Mouse (Mus musculus) embryo, embryonic 11.5 days (tissue): ENCODE data around the gene Ank2.

Experiments used
- DNase-seq: peaks from one replicate; pipeline ENCODE4 v3.0.0-alpha.2; 2012; ENCODE audit warnings: low read depth, low spot score

The Ank2 gene

GRCm38 (mm10) chr3:127498742-127499400, at the start of gene Ank2:
Gene Ank2 (minus strand): TSS chr3:127499350.
- DNase-seq, result peak; percentile 32

GRCm38 (mm10) chr3:127547882-127548281, 48.7 kb upstream of the Ank2 start:
- DNase-seq, result peak; percentile 19

GRCm38 (mm10) chr3:127544610-127545121, 45.5 kb upstream of the Ank2 start:
- no peak for DNase-seq

DNA sequence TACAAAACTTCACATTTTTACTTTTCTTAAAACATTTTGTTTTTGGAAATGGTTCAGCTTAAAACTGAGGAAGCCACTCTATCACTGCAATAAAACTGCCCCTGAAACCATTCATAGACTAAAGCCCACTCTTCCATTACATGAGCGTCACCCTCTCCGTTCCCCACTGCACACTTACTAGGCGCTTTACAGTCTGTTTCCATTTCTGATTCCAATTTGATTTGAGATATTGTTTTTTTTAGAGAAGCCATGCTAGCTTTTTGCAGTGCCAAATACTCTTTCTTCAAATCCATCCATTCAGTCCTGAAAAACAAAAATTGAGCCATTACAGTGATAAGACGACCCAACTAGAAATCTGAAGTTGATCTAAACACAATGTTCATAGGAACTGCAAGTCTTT, 44.8 kb upstream of the Ank2 start:
- no peak for DNase-seq

GRCm38 (mm10) chr3:127539193-127539592, 40.0 kb upstream of the Ank2 start:
- DNase-seq, result no peak

GRCm38 (mm10) chr3:127530293-127530692, 31.1 kb upstream of the Ank2 start:
- no peak for DNase-seq

DNA sequence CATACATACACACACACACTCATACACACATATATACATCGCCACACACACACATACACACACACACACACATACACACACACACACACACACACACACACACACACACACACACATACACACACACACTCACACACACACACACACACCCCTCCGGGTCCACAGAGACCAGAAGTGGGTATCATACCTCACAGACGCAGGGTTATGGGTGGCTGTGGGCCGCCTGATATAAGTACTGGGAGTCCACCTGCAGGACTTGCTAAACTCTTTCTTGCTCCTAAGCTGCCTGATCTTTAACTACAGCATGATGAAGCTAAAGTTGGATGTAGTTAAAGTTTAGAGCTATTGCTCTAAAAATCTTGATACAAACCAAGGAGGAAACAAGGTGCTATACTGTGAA, 30.7 kb upstream of the Ank2 start:
- no peak for DNase-seq

DNA sequence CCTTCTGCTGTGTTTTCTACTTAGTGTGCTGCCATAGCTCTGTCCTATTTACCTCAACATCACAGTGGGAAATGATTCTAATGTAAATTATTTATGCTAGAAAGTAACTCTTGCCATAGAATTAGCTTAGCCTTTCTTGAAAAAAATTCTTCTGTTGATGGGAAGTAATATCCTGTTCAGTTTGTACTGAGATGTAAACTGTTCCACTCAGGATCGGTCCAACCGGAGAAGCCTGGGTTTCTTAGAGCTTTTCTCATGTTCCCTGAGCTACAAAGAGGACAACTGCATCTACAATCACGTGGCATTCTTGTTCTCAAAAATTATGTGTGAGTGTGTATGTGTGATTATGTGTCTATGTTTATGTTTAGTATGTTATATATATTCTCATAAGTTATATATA, 30.1 kb upstream of the Ank2 start:
- no peak for DNase-seq

DNA sequence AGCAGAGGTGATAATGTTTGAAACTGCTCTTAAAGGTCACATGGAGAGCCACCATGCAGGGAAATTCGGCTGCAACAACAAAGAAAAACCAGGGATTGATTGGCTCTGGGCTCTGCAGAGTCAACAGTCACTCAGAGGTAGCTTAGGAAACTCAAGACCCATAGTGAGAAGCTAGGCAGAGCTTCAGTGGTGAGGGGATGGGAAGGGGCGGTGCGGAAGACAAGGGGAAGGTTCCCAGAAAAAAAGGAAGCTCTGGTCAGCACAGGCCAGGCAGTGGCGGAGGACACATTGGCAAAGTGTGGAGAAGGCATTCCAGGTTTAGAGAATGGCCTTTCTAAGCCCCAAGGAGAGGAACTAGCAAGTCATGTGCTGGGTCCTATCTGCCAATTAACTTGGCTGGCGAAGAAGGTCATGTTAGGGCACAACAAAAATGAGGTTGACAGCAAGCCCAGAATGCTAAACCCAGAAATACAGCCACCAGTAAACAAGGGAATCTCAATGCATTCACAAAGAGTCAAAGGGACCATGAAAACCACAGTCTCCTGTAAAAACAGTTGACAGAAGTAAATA, 28.4 kb upstream of the Ank2 start:
- DNase-seq, result no peak

DNA sequence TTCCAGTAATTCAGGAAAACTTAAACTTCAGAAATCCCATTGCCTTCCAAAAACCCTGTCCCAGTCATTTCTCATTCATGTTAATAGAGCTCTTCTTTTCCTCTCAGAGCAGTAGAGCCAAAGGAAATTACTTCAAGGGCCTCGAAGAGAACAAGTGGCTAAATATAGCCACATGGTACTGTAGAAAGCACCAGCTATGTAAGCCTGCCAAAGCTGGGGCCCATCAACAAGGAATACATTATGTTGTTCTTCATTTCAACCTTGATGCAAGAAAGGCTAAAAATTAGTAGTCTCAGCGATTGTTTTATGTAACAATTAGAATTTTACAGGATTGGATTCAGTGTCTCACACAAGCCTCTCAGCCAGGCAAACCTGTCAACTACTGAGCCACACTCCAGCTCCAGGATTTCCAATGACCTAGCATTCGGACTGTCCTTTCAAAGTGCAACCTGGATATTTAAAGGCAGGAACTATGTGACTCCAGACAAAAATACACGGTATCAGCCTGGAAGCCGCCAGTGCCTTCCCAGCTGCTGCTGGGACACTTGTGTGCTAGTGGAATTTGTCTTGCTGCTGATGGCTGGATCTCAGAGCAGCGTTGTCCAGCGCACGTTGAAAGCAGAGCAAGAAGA, 26.2 kb upstream of the Ank2 start:
- no peak for DNase-seq

DNA sequence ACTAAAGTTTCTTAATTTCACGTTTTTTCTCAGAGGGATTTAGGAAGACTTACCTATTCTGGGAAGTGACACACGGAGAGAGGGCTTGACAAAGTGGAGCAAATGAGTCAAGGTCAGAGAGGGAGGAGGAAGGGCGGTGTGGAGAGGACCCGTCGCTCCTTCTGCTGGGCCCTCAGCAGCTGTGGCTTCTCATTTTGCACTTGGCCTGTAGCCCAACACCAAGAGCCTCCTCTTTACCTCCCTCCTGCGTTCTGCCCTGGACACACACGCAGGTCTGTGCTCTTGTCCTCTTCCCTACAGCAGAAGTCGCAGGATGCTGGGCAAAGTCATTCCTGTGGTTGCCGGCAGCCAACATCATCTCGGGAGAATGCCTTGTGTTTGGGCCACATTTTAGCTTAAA, 22.0 kb upstream of the Ank2 start:
- no peak for DNase-seq

DNA sequence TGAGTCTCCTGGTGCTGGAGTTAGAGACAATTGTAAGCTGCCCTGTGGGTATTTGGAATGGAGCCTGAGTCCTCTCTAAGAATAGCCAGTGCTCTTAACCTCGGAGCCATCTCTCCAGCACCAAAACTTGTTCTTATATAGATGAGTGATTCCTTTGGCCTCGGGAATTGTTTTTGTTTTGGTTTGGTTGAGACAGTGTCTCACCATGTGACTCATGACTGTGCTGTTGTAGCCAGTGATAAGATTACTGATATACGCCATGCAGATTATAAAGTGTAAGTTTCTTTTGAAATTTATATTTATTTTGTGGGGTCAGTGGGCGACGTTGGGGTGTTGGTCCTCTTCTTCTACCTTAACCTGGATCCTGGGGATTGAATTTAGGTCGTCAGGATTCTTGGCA, 21.1 kb upstream of the Ank2 start:
- DNase-seq, result no peak

DNA sequence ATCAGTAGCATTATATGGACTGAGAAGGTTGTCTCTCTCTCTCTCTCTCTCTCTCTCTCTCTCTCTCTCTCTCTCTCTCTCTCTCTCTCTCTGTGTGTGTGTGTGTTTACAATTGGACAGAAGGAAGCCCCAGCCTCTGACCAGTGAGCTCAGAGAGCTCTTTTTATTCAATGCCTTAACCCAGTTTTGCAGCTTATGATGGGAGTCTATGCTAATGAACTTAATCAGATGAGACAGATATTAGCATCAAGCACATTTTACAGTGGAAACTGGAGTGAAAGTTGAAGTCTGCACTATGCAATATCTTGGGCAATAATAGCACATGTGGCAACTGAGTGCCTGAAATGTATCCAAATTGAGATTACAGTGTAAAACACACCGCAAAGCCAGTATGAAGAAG, 16.1 kb upstream of the Ank2 start:
- no peak for DNase-seq

DNA sequence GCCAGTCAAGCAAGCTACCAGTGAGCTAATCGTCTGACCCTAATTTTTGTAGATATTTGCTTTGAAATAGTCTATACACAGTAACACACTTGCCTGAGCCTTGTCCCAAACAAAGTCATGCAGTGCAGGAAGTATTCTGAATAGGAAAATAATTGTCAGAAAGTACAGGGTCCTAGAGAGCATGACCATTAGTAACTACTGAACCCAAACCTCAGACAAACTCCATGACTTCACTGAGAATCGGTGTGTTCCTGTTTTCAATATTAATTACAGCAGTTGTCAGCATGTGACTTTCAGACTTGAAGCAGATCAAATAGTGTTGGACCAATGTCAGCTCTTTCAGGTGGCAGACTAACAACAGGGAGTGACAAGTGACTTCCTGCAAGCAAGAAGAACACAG, 14.5 kb upstream of the Ank2 start:
- no peak for DNase-seq

DNA sequence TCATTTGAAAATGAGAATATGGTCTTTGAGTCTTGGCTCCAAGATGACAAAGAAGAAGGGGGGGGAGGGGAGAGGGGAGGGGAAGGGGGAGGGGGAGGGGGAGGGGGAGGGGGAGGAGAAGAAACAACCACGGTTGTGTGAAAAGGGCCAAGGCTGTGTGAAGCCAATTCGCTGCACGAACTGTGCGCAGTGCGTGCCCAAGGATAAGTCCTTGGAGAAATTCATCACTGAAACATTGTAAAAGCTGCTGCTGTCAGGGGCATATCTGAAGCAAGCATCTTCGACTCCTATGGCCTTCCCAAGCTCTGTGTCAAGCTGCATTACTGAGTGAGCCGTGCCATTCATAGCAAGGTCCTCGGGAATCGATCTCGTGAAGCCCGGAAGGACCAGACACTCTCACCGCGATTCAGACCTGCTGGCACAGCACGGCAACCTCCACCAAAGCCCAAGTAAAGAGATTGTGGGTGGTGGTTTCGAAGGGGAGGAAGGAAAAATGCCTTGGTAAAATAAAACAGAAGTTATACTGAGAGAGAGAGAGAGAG, 13.7 kb upstream of the Ank2 start:
- DNase-seq, result no peak

DNA sequence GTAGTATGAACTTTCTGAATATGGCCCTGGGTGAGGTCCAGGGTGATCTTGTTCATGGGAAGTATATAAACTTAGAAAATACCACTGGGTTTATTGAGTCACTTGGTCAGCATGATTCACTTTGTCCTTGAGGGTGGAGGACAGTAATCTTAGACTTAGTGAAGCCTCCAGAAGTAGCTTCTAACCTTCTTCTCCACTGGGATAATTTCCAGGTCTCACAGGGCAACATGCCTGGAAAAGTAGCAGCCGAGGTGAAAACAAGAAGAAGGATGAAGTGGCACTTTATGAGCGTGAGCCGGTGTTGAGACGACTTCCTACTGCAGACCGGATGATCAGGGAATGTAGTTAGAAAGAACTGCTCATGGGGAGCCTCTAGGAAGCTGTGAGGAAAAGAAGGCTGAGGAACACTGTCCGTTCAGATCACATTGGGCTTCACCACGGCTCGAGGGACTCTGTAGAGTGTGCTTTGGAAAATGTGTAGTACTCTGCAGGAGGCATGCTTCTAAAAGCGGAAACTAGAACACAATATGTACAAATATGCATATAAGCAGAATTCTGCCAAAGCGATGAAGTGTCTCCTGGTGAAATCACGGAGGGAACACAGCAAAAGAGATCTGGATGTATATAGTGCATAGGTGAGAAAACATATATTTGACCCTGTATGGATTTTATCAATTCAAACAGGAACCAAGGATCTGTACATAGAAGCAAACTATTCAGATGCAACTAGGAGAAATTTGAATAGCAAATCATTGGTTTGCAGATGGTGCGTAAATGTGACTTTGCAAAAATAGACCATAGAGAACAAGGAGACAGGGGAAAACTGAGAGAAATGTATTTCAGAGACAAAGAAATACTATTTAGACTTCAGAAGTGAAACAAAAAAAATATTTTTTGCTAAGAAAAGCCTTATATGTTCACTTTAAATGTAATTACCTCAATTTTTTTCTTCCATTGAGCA, 12.9 kb upstream of the Ank2 start:
- DNase-seq, result no peak

- no peak for DNase-seq
Measured at GRCm38 (mm10) chr3:127507878-127508783, 9.0 kb upstream of the Ank2 start.

- DNase-seq, result no peak
Measured at GRCm38 (mm10) chr3:127498197-127498741, 881 bp downstream of the Ank2 start.

- no peak for DNase-seq
Measured at GRCm38 (mm10) chr3:127492663-127493062, 6.5 kb downstream of the Ank2 start.

DNA sequence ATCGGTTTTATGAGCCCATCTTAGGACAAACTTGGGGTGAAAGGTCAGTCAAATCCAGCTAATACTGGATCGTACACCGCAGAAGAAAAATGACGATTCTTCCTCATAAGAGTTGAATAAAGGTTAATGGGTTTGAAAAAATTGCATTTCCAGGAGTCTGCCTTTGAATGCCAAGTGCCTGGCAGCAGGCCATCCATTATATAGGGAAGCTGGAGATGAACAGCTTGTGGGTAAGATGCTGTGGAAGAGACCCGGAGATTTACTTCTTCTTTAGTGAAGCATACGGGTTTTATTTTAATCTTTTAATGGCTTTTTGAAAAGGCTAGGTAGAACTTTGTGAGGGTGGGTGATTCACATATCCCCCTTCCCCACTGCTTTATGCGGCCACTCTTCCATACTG, 11.8 kb downstream of the Ank2 start:
- DNase-seq, result no peak
